Mouse (Mus musculus) cerebellum, adult 2 months (tissue): ENCODE measurements around the gene Ccz1. TPM values are rescaled to one million over a fixed set of nuclear protein-coding genes. Genes with fewer than 3 reads are reported as not detected.

Experiments used
- DNase-seq, 2 experiments: peaks; one replicate each; pipeline ENCODE4 v3.0.0; 2021
- H3K27ac ChIP-seq: fragments of 200-500 bp; 2 replicates; pipeline ENCODE4 v1.5.1; 2012; ENCODE audit warnings: low read length, control low read depth, inconsistent platforms; ENCODE audit not compliant: insufficient read depth
- H3K27me3 ChIP-seq: fragments of 200-500 bp; 2 replicates; pipeline ENCODE4 v1.6.1; 2012; ENCODE audit warnings: inconsistent platforms, mild to moderate bottlenecking, low read length, moderate library complexity; ENCODE audit not compliant: control insufficient read depth, insufficient read depth
- H3K4me1 ChIP-seq: fragments of 200-500 bp; 2 replicates; pipeline ENCODE4 v1.6.1; 2011; ENCODE audit warnings: low read length; ENCODE audit not compliant: control insufficient read depth, insufficient read depth
- H3K4me3 ChIP-seq: fragments of 200-500 bp; replicated peaks from 2 replicates; pipeline ENCODE3; 2011; ENCODE audit warnings: mild to moderate bottlenecking, low read depth, low read length, control low read depth; ENCODE audit not compliant: insufficient read depth
- CTCF ChIP-seq: fragments of 200-500 bp; IDR thresholded peaks from 2 replicates; pipeline ENCODE4 v1.5.1; 2011; ENCODE audit warnings: low read depth, mild to moderate bottlenecking, control low read depth, low read length, moderate library complexity, borderline replicate concordance; ENCODE audit not compliant: insufficient read depth
- POLR2A ChIP-seq: fragments of 200-500 bp; IDR thresholded peaks from 2 replicates; pipeline ENCODE4 v1.6.1; 2011; ENCODE audit warnings: low read length, control low read depth, borderline replicate concordance; ENCODE audit not compliant: insufficient read depth
- WGBS: fragments of 180-500 bp; shearing (Covaris S2); methylation state at CpG from one replicate; pipeline ENCODE4 v1.1.7; 2018; 5-methylcytosine and 5-hydroxymethylcytosine counted together
- polyA plus RNA-seq: library from polyadenylated mRNA; depleted of rRNA; stranded (reverse); fragments of >200 nt; gene quantifications from 2 replicates; pipeline ENCODE4 v1.2.3, GENCODE M21; 2012

Gene Ccz1
- polyA plus RNA-seq, 1 experiment, result 45.6 TPM

GRCm38 (mm10) chr5:143975631-143975933 is 39.1 kb downstream of the Ccz1 start:
- H3K27me3 ChIP-seq, result no peaks in the 10 kb centered on the region
- TF ChIP-seq CTCF, result no peak
- 30% methylated on average over 2 of the region's 2 CpGs for WGBS

GRCm38 (mm10) chr5:143974931-143975630 is 39.6 kb downstream of the Ccz1 start:
- Histone ChIP-seq H3K27ac (no peak overlapping the region), H3K27me3 (no peaks in the 10 kb centered on the region), H3K4me3 (no peak overlapping the region), H3K4me1 (no peaks in the 10 kb centered on the region; the same call in 1 of the 2 replicates)
- TF ChIP-seq POLR2A, result no peak
- TF ChIP-seq CTCF, result peak; percentile 87
- peak; percentile 50 to 57 for DNase-seq
- 47% methylated on average over 4 of the region's 4 CpGs for WGBS

More at GRCm38 (mm10) chr5:143975631-143975933, 39.1 kb downstream of the Ccz1 start:
- Histone ChIP-seq H3K4me3 (no peak overlapping the region), H3K4me1 (no peaks in the 10 kb centered on the region; the same call in 1 of the 2 replicates), H3K27ac (no peak overlapping the region)
- no peak for DNase-seq

DNA sequence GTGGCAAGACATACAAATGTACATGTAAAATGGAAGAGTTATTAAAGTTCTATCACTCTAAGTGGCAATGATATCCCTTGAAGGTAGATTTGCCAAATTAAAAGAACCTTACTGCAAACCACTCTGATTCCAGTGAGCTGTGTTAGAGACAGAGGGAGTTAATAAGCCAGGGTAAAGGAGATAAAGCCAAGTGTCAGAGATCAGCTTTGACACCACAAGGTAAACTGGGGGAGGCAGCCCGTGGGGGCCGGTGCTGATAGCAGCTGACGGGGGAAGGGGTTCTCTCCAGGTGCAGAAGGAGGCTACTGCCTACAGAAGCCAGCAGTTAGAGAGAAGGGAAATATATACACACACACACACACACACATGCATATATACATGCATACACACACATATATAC is 42.0 kb downstream of the Ccz1 start:
- H3K4me3 ChIP-seq, result no peak overlapping the region
- no peaks in the 10 kb centered on the region; the same call in 1 of the 2 replicates for H3K4me1 ChIP-seq
- no peak overlapping the region for H3K27ac ChIP-seq
- no peak for TF ChIP-seq POLR2A
- TF ChIP-seq CTCF, result no peak
- H3K27me3 ChIP-seq, result no peaks in the 10 kb centered on the region
- 71% methylated on average over 3 of the region's 3 CpGs for WGBS
- no peak for DNase-seq

DNA sequence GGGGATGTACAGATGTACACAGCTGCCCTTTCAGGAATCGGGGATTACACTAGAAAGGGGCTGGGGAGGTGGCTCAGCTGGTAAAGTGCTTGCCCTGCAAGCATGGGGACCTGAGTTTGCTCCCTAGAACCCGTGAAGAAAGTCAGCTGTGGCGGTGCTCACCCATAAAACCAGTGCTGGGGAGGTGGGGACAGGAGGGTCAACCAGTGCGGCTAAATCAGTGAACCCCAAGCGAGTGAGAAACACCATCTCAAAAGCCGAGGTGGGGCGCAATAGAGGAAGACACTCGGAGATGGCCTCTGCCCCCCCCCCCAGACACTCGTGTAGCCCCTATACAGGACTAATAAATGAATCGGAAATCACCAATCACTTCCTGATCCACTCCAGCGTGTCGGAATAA is 48.0 kb downstream of the Ccz1 start:
- TF ChIP-seq CTCF (no peak), POLR2A (no peak)
- Histone ChIP-seq H3K27ac (no peak overlapping the region), H3K4me1 (no peaks in the 10 kb centered on the region), H3K27me3 (no peaks in the 10 kb centered on the region), H3K4me3 (no peak overlapping the region)
- WGBS, result 87% methylated on average over 12 of the region's 12 CpGs
- DNase-seq, result no peak

DNA sequence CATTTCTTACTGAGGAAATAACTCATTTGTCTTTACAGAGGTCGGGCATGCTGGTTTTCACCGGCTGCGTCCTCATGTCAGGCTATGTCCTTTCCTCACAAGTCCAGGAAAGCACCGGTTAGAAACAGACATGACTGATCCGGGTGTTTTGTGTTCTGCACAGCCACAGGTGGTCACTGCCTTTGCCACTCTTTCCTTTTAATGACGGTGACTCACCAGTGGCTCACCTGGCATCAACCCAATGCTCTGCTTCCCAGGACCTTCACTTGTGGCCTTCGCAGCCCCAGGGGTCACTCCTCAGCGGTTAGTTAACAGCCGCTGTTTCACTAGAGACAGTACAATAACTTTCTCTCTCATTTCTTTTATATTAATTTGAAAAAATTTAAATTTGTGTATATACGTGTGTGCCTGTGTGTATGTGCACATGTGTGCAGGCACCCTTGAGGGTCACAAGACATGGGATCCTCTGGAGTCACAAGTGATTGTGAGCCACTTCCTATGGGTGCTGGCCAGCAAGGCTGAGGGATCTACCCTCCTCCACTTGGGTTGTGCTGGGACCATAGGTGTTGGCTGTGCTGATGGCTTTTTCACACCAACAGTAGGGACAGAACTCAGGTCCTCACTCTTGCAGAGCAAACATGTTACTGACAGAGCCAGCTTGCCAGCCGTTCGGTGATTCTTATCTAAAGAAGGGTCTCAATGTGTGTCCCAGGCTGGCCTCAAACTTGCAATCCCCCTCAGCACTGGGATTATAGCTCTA is 48.9 kb downstream of the Ccz1 start:
- H3K4me1 ChIP-seq, result no peaks in the 10 kb centered on the region
- TF ChIP-seq CTCF (no peak), POLR2A (no peak)

DNA sequence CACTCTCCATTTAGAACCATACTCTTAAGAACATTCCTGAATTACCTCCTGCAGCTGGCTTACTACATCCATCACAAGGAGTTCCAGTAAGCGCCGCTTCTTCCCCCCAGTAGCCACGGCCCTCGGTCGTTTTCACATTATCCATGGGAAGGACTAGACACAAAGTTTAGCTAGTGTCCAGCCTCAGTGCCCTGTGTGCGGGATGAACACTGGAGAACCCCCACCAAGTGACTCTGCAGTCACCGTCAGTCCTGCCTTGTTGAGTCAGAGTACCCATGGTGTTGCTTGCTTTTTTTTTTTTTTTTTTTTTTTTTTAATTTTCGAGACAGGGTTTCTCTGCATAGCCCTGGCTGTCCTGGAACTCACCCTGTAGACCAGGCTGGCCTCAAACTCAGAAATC is 53.5 kb downstream of the Ccz1 start:
- H3K27me3 ChIP-seq, result no peaks in the 10 kb centered on the region
- no peak overlapping the region for H3K27ac ChIP-seq
- TF ChIP-seq POLR2A, result no peak
- H3K4me1 ChIP-seq, result no peaks in the 10 kb centered on the region
- DNase-seq, result no peak
- no peak overlapping the region for H3K4me3 ChIP-seq
- 80% methylated on average over 8 of the region's 8 CpGs for WGBS

More for the DNA sequence above, 48.9 kb downstream of the Ccz1 start:
- Histone ChIP-seq H3K4me3 (no peak overlapping the region), H3K27me3 (no peaks in the 10 kb centered on the region), H3K27ac (no peak overlapping the region)
- WGBS, result 79% methylated on average over 12 of the region's 12 CpGs
- no peak for DNase-seq

- Histone ChIP-seq H3K27me3 (no peaks in the 10 kb centered on the region), H3K27ac (no peak overlapping the region), H3K4me3 (no peak overlapping the region), H3K4me1 (no peaks in the 10 kb centered on the region)
- DNase-seq, result no peak
- TF ChIP-seq CTCF (no peak), POLR2A (no peak)
- WGBS, result 93% methylated on average over 11 of the region's 11 CpGs
Measured at GRCm38 (mm10) chr5:143959551-143959950, 55.1 kb downstream of the Ccz1 start.

DNA sequence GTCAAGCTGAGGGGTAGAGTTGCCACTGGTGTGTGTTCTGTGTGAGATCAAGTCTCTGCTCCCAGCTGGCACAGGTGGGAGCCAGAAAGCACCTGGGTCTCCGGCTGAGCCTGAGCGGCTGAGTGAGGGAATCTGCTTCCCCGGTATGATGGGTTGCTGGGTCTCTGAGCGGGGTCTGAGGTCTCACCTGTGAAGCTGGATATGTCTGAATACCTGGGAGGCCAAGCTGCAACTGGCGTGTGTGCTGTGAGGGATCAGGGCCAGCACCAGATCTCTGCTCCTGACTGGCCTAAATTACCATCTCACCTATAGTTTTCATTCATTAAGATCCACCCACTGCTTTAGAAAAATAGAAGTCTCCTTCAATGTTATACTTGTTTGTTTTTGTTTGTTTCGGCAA is 57.6 kb downstream of the Ccz1 start:
- TF ChIP-seq POLR2A (no peak), CTCF (no peak)
- no peak overlapping the region for H3K27ac ChIP-seq
- H3K4me3 ChIP-seq, result no peak overlapping the region
- DNase-seq, result no peak
- 96% methylated on average over 6 of the region's 6 CpGs for WGBS
- H3K27me3 ChIP-seq, result no peaks in the 10 kb centered on the region
- H3K4me1 ChIP-seq, result no peaks in the 10 kb centered on the region
